Mouse (Mus musculus) retina, postnatal 7 days (tissue): ENCODE data around the gene Psmc6.
A peak's percentile ranks its signal among the peaks of the same experiment; 100 is the strongest.

Source experiments
- DNase-seq: peaks from one replicate; pipeline ENCODE4 v3.0.0-alpha.2; 2012; ENCODE audit warnings: low read depth, low spot score

Psmc6 gene

DNA sequence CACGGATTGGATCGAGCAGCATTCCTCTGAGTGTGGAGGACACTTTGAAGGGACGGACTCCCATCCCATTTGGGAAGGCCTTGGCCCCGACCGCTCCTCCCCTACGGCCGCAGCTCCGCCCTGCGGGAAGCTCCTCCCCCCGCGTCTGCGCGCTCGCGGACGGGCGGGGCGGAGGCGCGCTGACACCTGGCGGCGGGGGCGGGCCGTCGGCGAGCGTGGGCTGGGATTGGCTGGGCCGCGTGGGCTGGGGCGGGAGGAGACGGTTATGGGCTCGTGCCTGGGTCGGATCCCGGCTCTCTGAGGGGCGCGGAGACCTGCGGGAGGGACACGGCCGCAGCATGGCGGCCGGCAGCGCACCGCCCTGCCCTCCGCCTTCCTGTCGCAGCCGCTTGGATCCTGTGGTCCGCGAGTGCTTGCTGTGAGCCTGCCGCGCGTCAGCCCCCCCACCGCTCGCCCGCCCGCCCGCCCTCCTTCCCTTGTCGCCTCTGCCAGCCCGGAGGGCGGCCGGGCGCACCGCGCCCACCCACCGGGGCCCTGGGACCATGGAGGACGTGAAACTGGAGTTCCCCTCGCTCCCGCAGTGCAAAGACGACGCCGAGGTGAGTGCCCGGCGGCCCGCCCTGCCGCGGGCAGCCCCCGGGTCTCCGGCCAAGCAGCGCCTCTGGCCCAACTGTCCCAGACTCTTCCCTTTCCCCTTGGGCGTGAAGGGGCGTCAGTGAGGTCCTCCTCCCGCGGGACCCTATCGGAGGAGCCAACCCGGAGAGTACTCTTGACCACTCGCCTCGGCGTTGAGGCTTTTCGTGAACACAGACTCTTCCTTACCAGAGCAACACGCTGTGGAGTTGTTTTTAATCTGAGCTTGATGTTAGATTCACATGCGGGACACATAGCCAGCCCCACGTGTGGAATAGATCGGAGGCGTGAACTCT lies 21.6 kb downstream of the Psmc6 start, which contains the start of gene Styx:
Gene Styx (plus strand): TSS at position 163 of the 929 bp plus-strand sequence.
- peak; percentile 86 for DNase-seq

DNA sequence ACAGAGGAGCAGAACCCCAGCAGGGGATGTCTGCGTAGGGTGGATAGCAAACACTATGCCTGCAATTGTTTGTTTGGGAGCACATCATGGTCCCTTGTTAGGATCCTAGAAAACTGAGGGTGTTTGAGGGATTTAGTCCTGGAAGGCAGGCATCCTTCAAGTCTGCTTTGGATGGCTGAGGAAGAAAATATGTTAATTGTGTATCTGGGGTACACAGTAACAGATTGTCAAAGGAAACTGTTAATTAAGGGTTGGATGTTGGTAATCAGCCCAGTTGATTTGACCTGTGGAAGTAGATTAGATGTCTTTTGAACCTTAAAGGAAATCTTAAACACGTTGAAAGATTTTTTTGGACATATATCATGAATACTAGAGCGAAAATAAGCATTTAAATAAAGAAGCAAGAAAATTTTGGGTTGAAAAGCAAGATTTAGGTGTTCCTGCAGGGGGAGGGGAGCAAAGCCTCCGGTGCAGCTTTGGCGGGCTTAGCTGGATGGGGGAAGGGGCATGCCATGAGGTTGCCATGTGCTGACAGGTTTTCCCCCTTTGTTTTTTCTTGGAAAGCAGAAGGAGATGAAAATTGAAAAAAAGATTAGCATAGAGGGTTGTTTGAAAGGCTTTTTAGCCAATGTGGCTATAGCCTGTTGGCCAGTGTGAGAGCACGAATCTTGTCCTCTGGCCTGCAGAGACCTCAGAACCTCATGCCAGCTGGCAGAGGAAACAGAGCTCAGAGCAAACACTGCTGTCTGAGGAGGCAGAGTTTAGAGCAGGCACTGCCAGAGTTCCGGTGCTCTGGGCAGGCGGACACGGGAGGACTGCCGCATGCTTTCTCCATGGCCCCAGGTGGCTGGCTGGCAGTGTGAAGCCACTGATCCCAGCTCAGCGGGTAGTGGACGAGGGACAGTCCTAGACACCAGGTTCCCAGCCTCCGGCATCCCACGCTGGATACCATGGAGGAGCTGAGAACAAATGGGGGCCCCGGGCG lies 34.9 kb downstream of the Psmc6 start:
- DNase-seq, result no peak

DNA sequence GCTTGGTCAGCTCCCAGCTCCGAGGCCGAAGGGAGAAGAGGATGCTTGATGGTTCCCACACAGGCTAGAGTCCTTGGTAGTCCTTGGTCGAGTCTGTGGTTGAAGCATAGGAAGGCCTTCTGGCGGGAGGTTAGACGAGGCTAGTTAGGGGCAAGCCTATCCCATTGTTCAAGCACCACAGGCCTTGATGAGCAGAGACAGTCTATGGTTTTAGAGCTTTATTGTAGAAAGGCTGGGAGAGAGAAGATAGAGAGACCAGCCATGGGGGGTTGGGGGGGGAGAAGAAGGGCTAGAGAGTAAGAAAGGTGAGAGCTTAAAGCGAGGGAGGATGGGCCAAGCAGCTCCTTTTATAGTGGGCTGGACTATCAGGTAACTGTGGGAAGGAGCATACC lies 35.6 kb downstream of the Psmc6 start:
- DNase-seq, result no peak

DNA sequence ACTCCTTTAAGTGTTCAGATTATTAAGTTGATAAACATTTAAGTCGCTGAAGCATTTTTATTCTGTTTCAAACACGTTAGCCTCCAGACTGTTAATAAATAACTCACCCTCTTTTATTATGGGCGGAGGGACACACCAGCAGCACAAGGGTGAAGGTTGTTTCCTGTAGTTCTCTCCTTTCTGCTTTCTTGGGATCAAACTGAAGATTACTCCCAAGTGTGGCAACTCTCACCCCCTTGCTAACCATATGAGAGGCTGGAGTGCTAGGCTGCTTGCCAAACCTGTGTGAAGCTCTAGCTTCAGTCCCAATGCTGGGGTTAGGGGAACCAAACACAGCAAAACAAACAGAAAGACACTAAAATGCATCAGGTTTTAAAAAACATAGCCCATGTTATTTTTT lies 49.2 kb downstream of the Psmc6 start:
- DNase-seq, result no peak

DNA sequence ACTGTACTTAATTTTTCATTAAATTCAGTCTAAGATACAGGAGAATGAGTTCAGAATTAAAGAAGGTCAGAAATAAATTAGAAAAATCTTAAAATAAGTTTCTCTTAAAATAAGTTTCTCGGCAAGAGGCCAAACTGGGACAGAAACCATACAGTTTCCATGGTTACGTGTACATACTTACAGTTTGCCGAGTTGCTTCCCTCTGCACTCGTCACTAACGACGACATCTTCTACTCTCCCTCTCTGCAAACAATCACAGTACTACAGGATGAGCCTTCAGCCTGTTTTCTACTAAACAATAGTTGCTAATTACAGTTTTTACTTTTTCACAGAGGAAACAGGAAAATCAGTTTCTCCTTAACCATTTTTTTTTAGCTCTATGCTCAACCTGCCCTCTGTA lies 51.2 kb downstream of the Psmc6 start:
- DNase-seq, result no peak

DNA sequence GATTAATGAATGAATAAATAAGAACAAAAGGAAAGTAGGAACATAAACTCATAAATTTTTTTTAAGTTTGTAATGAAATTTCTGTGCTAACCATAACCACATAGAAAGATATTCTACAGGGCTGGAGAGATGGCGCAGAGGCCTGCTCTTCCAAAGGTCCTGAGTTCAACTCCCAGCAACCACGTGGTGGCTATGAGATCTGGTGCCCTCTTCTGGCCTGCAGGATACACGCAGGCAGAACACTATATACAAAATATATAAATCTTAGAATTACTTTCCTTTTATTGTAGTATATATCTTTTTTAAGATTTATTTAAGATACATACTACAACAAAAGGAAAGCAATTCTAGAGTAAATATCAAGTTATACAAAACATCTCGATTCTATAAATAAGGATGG lies 53.3 kb downstream of the Psmc6 start:
- DNase-seq, result no peak

DNA sequence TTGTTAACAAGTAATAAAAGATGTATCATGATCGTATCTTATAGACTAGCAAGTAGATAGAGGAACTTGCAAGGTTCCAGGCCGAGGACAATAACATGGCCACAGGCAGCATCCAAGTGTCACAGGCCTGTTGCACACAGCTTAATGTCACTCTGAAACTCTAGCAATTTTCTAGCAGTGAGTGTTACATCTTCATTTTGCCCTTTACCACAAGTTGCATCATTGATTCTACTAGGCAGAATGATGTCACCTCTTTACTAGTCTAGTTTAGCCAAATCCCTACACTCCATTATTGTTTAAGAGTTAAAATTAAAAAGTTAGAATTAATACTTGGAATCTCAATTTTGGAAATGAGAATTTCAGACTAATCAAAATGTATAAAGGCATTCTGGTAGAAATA lies 56.0 kb downstream of the Psmc6 start:
- no peak for DNase-seq

DNA sequence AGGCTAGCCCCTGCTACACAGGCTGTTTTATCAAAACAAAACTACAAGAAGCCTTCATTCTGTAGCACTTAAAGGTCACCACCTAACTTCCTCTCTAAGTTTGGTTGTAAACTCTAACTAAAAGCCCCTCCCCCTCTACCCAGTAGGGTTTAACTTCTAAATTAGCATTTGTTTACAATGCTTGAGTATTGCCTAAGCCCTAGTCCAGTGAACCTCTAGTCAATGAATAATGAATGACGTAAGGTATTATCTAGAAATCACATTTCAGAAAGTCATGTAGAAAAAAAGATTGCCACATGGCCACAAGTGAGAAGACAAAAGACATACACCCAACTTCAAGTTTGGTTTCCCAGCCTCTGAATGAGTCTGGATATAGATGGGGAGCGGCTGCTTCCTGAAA lies 57.9 kb downstream of the Psmc6 start:
- no peak for DNase-seq

DNA sequence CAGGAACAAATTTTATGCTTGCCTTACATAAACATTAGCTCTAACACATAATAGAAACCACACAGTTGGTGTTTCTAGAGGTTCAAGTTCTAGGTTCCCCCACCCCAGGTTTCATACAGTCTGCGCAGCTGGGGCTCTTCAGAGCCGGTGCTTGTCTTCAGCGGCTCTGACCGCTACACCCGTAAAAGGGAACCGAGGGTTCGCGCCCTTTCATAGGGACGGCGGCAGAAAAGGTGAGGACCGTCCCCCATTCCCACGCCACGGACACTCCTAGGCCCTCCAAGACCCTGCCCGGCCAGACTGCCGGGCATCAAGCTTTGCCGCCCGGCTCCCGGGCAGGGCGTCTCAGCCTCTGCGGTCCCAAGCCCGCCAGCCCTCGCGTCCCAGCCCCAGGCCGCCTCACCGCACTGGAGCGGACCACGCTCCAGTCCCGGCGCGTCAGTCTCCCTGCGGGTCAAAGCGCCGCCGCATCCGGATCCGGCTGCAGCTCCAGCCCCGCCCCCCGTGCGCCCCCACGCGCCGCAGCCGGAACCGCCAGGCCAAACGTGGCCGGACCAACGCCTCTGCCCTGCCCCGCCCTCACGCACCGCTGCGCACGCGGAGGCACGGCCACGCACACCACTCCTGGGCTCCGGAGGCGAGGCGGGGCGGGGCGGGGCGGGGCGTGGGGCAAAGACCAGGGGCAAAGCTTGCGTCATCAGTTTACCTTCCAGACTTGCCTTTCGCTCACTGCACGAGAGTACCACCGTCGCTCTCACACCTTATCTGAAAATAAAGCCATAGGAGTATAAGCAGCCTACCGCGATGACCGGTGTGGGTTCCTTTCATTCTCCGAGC lies 59.0 kb downstream of the Psmc6 start:
- DNase-seq, result peak; percentile 82

DNA sequence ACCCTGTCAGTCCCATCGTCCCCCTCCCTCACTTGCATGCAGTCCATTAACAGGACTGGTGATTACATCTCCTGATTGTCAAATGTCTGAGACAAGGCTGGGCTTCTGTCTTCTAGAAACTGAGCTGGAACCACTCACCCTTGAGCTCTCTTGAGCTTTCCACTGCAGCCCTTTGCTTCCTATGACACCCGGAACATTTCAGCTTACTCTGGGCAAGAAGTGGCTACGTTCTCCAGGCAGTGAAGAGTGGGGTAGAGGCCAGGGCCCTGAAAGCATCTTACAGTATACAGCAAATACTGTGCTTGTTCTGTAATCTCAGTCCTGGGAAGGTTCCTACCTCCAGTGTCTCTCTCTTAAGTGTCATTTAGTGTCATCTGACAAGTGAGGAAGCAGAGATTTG lies 59.6 kb downstream of the Psmc6 start:
- no peak for DNase-seq
